Mouse (Mus musculus) olfactory bulb, adult 2 months (tissue): Measurements from ENCODE around the gene Tgfb2.

ENCODE experiments used
- CTCF ChIP-seq: fragments of 200-500 bp; IDR thresholded peaks from 2 replicates; pipeline ENCODE4 v1.5.1; 2012; ENCODE audit warnings: low read depth, mild to moderate bottlenecking, low read length, moderate library complexity; ENCODE audit not compliant: insufficient read depth
- POLR2A ChIP-seq: fragments of 200-500 bp; IDR thresholded peaks from 2 replicates; pipeline ENCODE4 v1.6.1; 2012; ENCODE audit warnings: mild to moderate bottlenecking, low read depth, low read length, moderate library complexity; ENCODE audit not compliant: insufficient read depth

DNA sequence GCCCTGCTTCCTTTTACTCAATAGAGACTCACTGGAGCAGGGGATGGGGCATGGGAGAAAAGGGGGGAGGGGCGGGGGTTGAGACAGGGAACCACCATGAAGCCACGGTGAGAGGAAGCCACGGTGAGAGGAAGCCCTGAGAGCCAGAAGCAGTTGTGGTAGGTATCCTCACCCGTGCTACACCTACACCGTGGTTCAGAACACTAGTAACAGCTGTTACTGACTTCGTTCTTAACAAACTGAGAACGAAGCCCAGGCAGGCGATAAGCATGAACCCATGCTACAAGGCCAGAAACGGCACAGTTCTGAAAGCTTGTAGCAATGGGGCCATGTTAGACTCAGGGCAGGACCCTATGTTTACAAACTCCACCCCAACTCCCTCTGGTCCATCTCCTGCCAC is 9.6 kb downstream of the Tgfb2 start:
- TF ChIP-seq POLR2A (no peak), CTCF (no peak)
